Mouse (Mus musculus) liver, postnatal 0 days (tissue): ENCODE results near the gene Tmem51. TPM values are rescaled to one million over a fixed set of nuclear protein-coding genes. Genes with fewer than 3 reads are reported as not detected.
A peak's percentile ranks its signal among the peaks of the same experiment; 100 is the strongest.

Experiments
- ATAC-seq: fragments of 200-750 bp; cut with Nextera tagmentation; 2 replicates; pipeline ENCODE4 v1.8.0; 2017; ENCODE audit warnings: mild to moderate bottlenecking, moderate library complexity
- DNase-seq: peaks from one replicate; pipeline ENCODE4 v3.0.0-alpha.2; 2016
- H3K27ac ChIP-seq: fragments of 300-500 bp; sonication (generic); 2 replicates; pipeline ENCODE4 v1.5.1; 2014; ENCODE audit warnings: antibody characterized with exemption, moderate library complexity, mild to moderate bottlenecking, low read depth
- H3K27me3 ChIP-seq: fragments of 300-500 bp; sonication (generic); 2 replicates; pipeline ENCODE4 v1.6.1; 2014; ENCODE audit warnings: low read length, control low read depth, mixed read lengths; ENCODE audit not compliant: insufficient read depth
- H3K36me3 ChIP-seq: fragments of 300-500 bp; sonication (generic); replicated peaks from 2 replicates; pipeline ENCODE4 v1.6.1; 2014; ENCODE audit warnings: mild to moderate bottlenecking, control low read depth, low read length, moderate library complexity, mixed read lengths; ENCODE audit not compliant: insufficient read depth
- H3K4me1 ChIP-seq: fragments of 300-500 bp; sonication (generic); 2 replicates; pipeline ENCODE4 v1.6.1; 2014; ENCODE audit warnings: antibody characterized with exemption, mild to moderate bottlenecking, control low read depth; ENCODE audit not compliant: insufficient read depth
- H3K4me2 ChIP-seq: fragments of 300-500 bp; sonication (generic); 2 replicates; pipeline ENCODE4 v1.6.1; 2014; ENCODE audit warnings: low read depth, mild to moderate bottlenecking, low read length, moderate library complexity, mixed read lengths
- H3K4me3 ChIP-seq: fragments of 300-500 bp; sonication (generic); 2 replicates; pipeline ENCODE4 v1.5.1; 2014; ENCODE audit warnings: low read depth, low read length
- H3K9ac ChIP-seq: fragments of 300-500 bp; sonication (generic); replicated peaks from 2 replicates; pipeline ENCODE4 v1.6.1; 2014; ENCODE audit warnings: mild to moderate bottlenecking, moderate library complexity
- H3K9me3 ChIP-seq: fragments of 300-500 bp; sonication (generic); 2 replicates; pipeline ENCODE4 v1.6.1; 2016; ENCODE audit warnings: mild to moderate bottlenecking, control low read depth, low read length, mixed read lengths
- CTCF ChIP-seq: sonication (generic); IDR thresholded peaks from 2 replicates; pipeline ENCODE4 v1.5.1; 2016; ENCODE audit warnings: antibody characterized with exemption, low read depth
- EP300 ChIP-seq: IDR thresholded peaks from 2 replicates; pipeline ENCODE4 v1.6.1; 2016; ENCODE audit warnings: antibody characterized with exemption, low read depth, mild to moderate bottlenecking
- WGBS: fragments of 180-500 bp; shearing (Covaris S2); extraction: QIAGEN DNeasy Blood & Tissue Kit; methylation state at CpG from one replicate; pipeline ENCODE4 v1.1.7; 2014; ENCODE audit not compliant: insufficient replicate concordance; 5-methylcytosine and 5-hydroxymethylcytosine counted together
- polyA plus RNA-seq: library from polyadenylated mRNA; unstranded; fragments of >200 nt; fragmentation: Nextera tagmentation; extraction: Ambion mirVana; gene quantifications from 2 replicates; pipeline ENCODE4 v1.2.1, GENCODE M21; 2015

The Tmem51 gene
- polyA plus RNA-seq, 1 experiment from 2014 or later, result 13.7 TPM

- Histone ChIP-seq H3K9ac (no peak overlapping the region), H3K4me3 (no peak overlapping the region), H3K27ac (no peak overlapping the region), H3K27me3 (no peaks in the 10 kb centered on the region), H3K36me3 (no peaks in the 10 kb centered on the region), H3K4me2 (no peak overlapping the region), H3K9me3 (no peaks in the 10 kb centered on the region), H3K4me1 (no peaks in the 10 kb centered on the region)
- DNase-seq (no peak), ATAC-seq (no peak)
- 75% methylated on average over 12 of the region's 12 CpGs for WGBS
- TF ChIP-seq EP300 (no peak), CTCF (no peak)
Measured at GRCm38 (mm10) chr4:142117993-142118392, 33.9 kb upstream of the Tmem51 start.

GRCm38 (mm10) chr4:142113306-142113705 lies 29.2 kb upstream of the Tmem51 start:
- 36% methylated on average over 8 of the region's 8 CpGs for WGBS
- H3K36me3 ChIP-seq, result no peaks in the 10 kb centered on the region
- DNase-seq, result no peak
- no peak overlapping the region for H3K4me3 ChIP-seq
- no peaks in the 10 kb centered on the region for H3K27me3 ChIP-seq
- no peaks in the 10 kb centered on the region for H3K4me1 ChIP-seq
- ATAC-seq, result no peak
- TF ChIP-seq EP300, result no peak
- TF ChIP-seq CTCF, result peak; percentile 75
- no peak overlapping the region for H3K4me2 ChIP-seq
- H3K27ac ChIP-seq, result no peak overlapping the region
- no peak overlapping the region for H3K9ac ChIP-seq
- no peaks in the 10 kb centered on the region for H3K9me3 ChIP-seq

- no peak for TF ChIP-seq CTCF
- TF ChIP-seq EP300, result no peak
- Histone ChIP-seq H3K4me3 (no peak overlapping the region), H3K9ac (no peak overlapping the region), H3K27ac (no peak overlapping the region), H3K27me3 (no peaks in the 10 kb centered on the region), H3K4me2 (no peak overlapping the region), H3K36me3 (no peaks in the 10 kb centered on the region), H3K4me1 (0 out of 2 replicates have a peak, but pooled peaks cover under 1% of the 10 kb centered on the region), H3K9me3 (no peaks in the 10 kb centered on the region)
- DNase-seq (peak; percentile 40), ATAC-seq (no peak)
- 37% methylated on average over 12 of the region's 12 CpGs for WGBS
Measured at GRCm38 (mm10) chr4:142103081-142103671, 19.1 kb upstream of the Tmem51 start.

- ATAC-seq, result peak; percentile 51; the same call in 1 of the 2 replicates
- peak; percentile 80 for DNase-seq
- H3K9ac ChIP-seq, result no peak overlapping the region
Measured at GRCm38 (mm10) chr4:142098303-142098702, 14.2 kb upstream of the Tmem51 start.

GRCm38 (mm10) chr4:142097871-142098270 lies 13.8 kb upstream of the Tmem51 start:
- Histone ChIP-seq H3K36me3 (no peaks in the 10 kb centered on the region), H3K9me3 (no peaks in the 10 kb centered on the region), H3K27ac (peak overlapping the region; percentile 62; the same call in 1 of the 2 replicates), H3K27me3 (no peaks in the 10 kb centered on the region), H3K4me2 (peak overlapping the region; percentile 65), H3K4me1 (0 out of 2 replicates have a peak, but pooled peaks cover 12% of the 10 kb centered on the region), H3K9ac (no peak overlapping the region), H3K4me3 (no peak overlapping the region)
- 7% methylated on average over 5 of the region's 5 CpGs for WGBS
- TF ChIP-seq CTCF (no peak), EP300 (no peak)
- DNase-seq (peak; percentile 38), ATAC-seq (peak; percentile 63)

More at GRCm38 (mm10) chr4:142098303-142098702, 14.2 kb upstream of the Tmem51 start:
- Histone ChIP-seq H3K4me2 (peak overlapping the region; percentile 65), H3K4me1 (0 out of 2 replicates have a peak, but pooled peaks cover 12% of the 10 kb centered on the region), H3K4me3 (no peak overlapping the region), H3K36me3 (no peaks in the 10 kb centered on the region), H3K27ac (peak overlapping the region; percentile 44; the same call in 1 of the 2 replicates), H3K9me3 (no peaks in the 10 kb centered on the region), H3K27me3 (no peaks in the 10 kb centered on the region)
- TF ChIP-seq EP300 (no peak), CTCF (peak; percentile 84)
- WGBS, result 8% methylated on average over 8 of the region's 8 CpGs

GRCm38 (mm10) chr4:142095513-142096241 lies 11.6 kb upstream of the Tmem51 start:
- 61% methylated on average over 15 of the region's 15 CpGs for WGBS
- Histone ChIP-seq H3K9ac (no peak overlapping the region), H3K4me2 (no peak overlapping the region), H3K27ac (no peak overlapping the region), H3K4me3 (no peak overlapping the region), H3K9me3 (no peaks in the 10 kb centered on the region), H3K27me3 (no peaks in the 10 kb centered on the region), H3K36me3 (no peaks in the 10 kb centered on the region), H3K4me1 (0 out of 2 replicates have a peak, but pooled peaks cover 12% of the 10 kb centered on the region)
- no peak for TF ChIP-seq CTCF
- no peak for TF ChIP-seq EP300
- no peak for DNase-seq
- no peak for ATAC-seq
